Mouse (Mus musculus) adrenal gland, postnatal 36 days (tissue): ENCODE results near the gene Bcl2l10. TPM values are rescaled to one million over a fixed set of nuclear protein-coding genes. Genes with fewer than 3 reads are reported as not detected.

Experiments used
- total RNA-seq, 2 experiments: library from RNA; stranded (reverse); gene quantifications; 2 replicates each; pipeline ENCODE4 v1.2.3; 2021

The Bcl2l10 gene
- total RNA-seq, 2 experiments from 2014 or later = 0.83 TPM; not detected in 1

Other genes starting within 250 kb of the Bcl2l10 start
- 1 to 10 TPM; 2.1 to 2.5 TPM for gene Myo5c, start 115.7 kb upstream of the Bcl2l10 start, total RNA-seq
- 10 to 100 TPM; 48.8 to 52.4 TPM for gene Gnb5, start 41.5 kb upstream of the Bcl2l10 start, total RNA-seq
- gene Mapk6, start 62.2 kb downstream of the Bcl2l10 start, total RNA-seq = 10 to 100 TPM; 36.2 to 49.2 TPM
- 10 to 100 TPM; 18.6 to 29.9 TPM for gene Leo1, start 93.8 kb downstream of the Bcl2l10 start, total RNA-seq
- 10 to 100 TPM; 68.7 to 78.5 TPM for gene Tmod3, start 211.9 kb downstream of the Bcl2l10 start, total RNA-seq